Mouse (Mus musculus) central nervous system, embryonic 18 days (tissue): ENCODE measurements around the gene Pi4k2a. TPM values are rescaled to one million over a fixed set of nuclear protein-coding genes. Genes with fewer than 3 reads are reported as not detected.

Source experiments
- polyA plus RNA-seq: library from polyadenylated mRNA; depleted of rRNA; stranded (reverse); fragments of >200 nt; gene quantifications from 2 replicates; pipeline ENCODE4 v1.2.3, GENCODE M21; 2012; rRNA removed

Pi4k2a gene
- polyA plus RNA-seq = 40.2 and 41.2 TPM in 2 replicates

DNA sequence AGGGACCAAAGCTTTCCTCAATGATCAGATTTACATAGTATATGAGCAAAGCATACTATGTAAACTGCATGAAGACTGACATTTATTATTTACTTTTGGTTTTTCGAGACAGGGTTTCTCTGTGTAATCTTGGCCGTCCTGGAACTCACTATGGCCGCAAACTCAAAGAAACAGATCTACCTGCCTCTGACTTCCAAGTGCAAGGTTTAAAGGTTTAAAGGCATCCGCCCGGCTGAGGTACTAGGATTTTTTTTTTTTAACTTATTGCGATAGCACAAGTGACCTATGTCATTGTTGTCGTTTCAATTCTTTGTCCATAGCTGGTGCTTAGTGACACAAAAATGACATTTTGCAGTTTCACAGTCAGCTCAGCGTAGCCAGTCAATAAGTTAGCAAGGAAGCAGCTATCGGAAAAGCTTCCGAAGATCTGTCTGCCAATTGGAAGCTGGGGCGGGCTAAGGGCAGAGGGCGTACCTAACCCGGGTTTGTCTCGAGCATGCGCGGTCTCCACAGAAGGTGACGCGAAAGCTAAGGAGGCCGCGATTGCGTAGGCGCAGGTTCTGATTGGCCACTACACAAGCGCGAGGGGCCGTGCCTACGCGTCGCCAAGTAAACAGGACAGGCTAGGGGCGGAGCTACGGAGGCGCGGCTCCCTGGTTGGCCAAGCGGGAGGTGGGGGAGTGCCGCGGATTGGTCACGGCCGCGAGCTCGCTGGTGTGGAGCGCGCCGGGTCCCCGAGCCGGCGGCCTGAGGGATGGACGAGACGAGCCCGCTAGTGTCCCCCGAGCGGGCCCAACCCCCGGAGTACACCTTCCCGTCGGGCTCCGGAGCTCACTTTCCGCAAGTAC, at the start of gene Pi4k2a:
Gene Pi4k2a (plus strand): TSS at position 723 of the 848 bp plus-strand sequence.

DNA sequence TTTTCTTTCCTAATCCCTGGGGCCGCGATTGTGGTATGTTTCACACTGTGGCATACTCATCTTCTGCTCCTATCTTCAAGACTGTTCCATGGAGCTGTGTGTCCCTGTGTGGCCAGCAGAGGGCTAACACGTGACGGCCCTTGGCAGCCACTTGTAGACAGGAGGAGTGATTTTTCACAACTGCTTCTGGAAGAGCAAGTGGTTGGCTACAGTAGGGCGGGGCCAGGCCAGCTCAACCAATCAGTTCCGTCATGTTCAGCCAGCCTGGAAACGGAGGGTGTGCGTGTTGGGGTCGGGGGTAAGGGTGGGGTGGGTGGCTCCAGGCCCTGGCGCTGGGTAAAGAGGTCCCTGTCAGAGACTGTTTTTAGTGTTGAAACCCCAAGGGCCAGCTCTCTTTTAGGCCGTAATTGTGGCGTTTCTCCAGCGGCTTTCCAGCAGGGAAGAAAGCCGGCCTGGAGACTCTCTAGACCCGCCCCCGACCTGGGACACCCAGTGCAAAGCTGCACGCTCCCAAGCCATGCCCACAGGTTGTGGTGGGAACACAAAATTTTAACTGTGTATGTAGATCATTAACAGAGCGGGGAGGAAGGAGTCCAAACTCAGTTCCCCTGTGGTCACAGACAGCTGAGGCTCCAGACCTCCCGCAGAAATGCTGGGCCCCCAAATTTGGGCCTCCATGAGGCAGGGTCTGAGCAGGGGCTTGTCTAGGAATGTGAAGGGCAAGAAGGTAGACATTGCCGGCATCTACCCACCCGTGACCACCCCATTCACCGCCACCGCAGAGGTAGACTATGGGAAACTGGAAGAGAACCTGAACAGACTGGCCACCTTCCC, 44.8 kb upstream of the Pi4k2a start, which contains the start of gene Hoga1:
Gene Hoga1 (plus strand): TSS at position 342 of the 834 bp plus-strand sequence.

GRCm38 (mm10) chr19:42051948-42052347, 38.3 kb upstream of the Pi4k2a start, which contains the start of gene 4933411K16Rik:
4933411K16Rik (plus strand) TSS chr19:42052248.

GRCm38 (mm10) chr19:42086166-42086565, 4.1 kb upstream of the Pi4k2a start, which contains the start of gene Morn4:
Morn4 (minus strand) TSS chr19:42086357.

DNA sequence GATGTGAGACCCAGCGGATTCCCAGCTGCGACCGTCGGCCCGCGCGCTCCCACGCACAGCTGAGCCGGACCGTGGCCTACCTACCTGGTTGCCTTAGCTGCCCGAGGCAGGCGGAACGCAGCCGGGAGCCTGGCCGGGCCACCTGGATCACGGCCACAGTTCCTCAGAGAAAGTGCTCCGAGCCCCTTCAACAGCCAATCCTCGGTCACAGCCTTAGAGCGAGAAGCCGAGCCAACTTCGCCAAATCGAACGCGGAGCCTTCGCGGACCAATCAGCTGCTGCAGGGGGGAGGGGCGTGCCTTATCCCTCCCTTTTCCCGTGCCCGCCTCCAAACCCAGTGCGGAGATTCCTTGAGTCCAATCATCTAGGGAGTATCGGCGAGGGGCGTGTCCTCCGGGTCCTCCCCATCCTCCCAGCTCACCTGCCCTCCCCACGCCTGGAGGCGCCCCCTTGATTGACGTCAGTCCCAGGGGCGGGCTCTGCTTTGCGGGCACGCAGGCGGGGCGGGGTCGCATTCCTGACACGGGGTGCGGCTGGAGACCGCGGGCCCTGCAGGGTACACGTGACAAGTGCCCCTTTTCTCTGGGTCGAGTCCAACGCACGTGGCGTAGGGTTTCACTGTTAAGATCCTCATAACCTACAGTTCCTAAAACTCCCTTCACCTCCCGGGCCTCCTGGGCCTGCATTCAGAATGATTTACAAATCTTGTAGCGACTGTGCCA, 38.7 kb downstream of the Pi4k2a start, which contains the start of gene Avpi1:
Gene Avpi1 (minus strand): TSS at position 273 of the 722 bp plus-strand sequence.

GRCm38 (mm10) chr19:42147170-42147768, 57.0 kb downstream of the Pi4k2a start, which contains the start of gene Marveld1:
Marveld1 (plus strand) TSS chr19:42147400.

GRCm38 (mm10) chr19:42163764-42164163, 73.5 kb downstream of the Pi4k2a start, which contains the start of gene Zfyve27:
Zfyve27 (plus strand) TSS chr19:42163951.

Other genes starting within 250 kb of the Pi4k2a start
- 12.0 and 13.9 TPM in 2 replicates for gene Frat2, start 242.3 kb upstream of the Pi4k2a start, polyA plus RNA-seq
- gene Rrp12, start 194.3 kb upstream of the Pi4k2a start, polyA plus RNA-seq = 16.9 and 17.0 TPM in 2 replicates
- 459 and 467 TPM in 2 replicates for gene Pgam1, start 178.5 kb upstream of the Pi4k2a start, polyA plus RNA-seq
- 30.5 and 31.7 TPM in 2 replicates for gene Exosc1, start 157.0 kb upstream of the Pi4k2a start, polyA plus RNA-seq
- 93.7 and 94.8 TPM in 2 replicates for gene Zdhhc16, start 157.0 kb upstream of the Pi4k2a start, polyA plus RNA-seq
- gene Mms19, start 109.3 kb upstream of the Pi4k2a start, polyA plus RNA-seq = 65.4 and 70.2 TPM in 2 replicates
- gene Ubtd1, start 108.7 kb upstream of the Pi4k2a start, polyA plus RNA-seq = 16.5 and 16.8 TPM in 2 replicates
- 0.93 and 1.1 TPM in 2 replicates for gene Ankrd2, start 54.5 kb upstream of the Pi4k2a start, polyA plus RNA-seq
- gene Hoga1, start 44.9 kb upstream of the Pi4k2a start, polyA plus RNA-seq = 2.1 TPM in 2 replicates
- 0.29 and 0.34 TPM in 2 replicates for gene 4933411K16Rik, start 38.2 kb upstream of the Pi4k2a start, polyA plus RNA-seq
- 161 and 175 TPM in 2 replicates for gene Morn4, start 4.1 kb upstream of the Pi4k2a start, polyA plus RNA-seq
- gene Avpi1, start 38.6 kb downstream of the Pi4k2a start, polyA plus RNA-seq = 5.2 and 6.2 TPM in 2 replicates
- 13.5 and 15.1 TPM in 2 replicates for gene Marveld1, start 56.9 kb downstream of the Pi4k2a start, polyA plus RNA-seq
- gene Zfyve27, start 73.5 kb downstream of the Pi4k2a start, polyA plus RNA-seq = 135 and 139 TPM in 2 replicates
- 3.9 and 5.2 TPM in 2 replicates for gene Sfrp5, start 111.8 kb downstream of the Pi4k2a start, polyA plus RNA-seq
- 41.9 and 46.1 TPM in 2 replicates for gene Golga7b, start 157.1 kb downstream of the Pi4k2a start, polyA plus RNA-seq